Mouse (Mus musculus): Measurements from ENCODE around the gene 1700092M07Rik. TPM values are rescaled to one million over a fixed set of nuclear protein-coding genes. Genes with fewer than 3 reads are reported as not detected.

Gene 1700092M07Rik
- total and polyA plus RNA-seq, 3 experiments = 0.81 to 5.3 (median 4.5) TPM

- ATAC-seq (ENCODE audit: extremely low read depth, insufficient number of reproducible peaks, low FRiP score, poor library complexity, severe bottlenecking) = no peak
- Histone ChIP-seq H3K4me3 (ENCODE audit: low read depth, low read length) (peak overlapping the region; percentile 85), H3K36me3 (replicated peaks) (peaks cover 66% of the 10 kb centered on the region), H3K9me3 (replicated peaks) (no peaks in the 10 kb centered on the region), H3K27me3 (ENCODE audit: insufficient read depth, low read length) (no peaks in the 10 kb centered on the region), H3K4me1 (ENCODE audit: insufficient read depth, low read depth, low read length) (peaks cover 54% of the 10 kb centered on the region)
- no peak for DNase-seq (ENCODE audit: low spot score)
- TF ChIP-seq GATA2 (IDR thresholded peaks at IDR 0.05; ENCODE audit: borderline replicate concordance, low read depth, low read length) (no peak), POLR2AphosphoS5 (IDR thresholded peaks at IDR 0.05; ENCODE audit: insufficient replicate concordance, low read depth, low read length) (no peak), TAL1 (conservative IDR thresholded peaks at IDR 0.05; ENCODE audit: low read depth, low read length) (no peak), GATA1 (IDR thresholded peaks at IDR 0.05; ENCODE audit: borderline replicate concordance, low read length) (no peak), CTCF (IDR thresholded peaks at IDR 0.05; ENCODE audit: low read depth, low read length) (no peak)
These were observed 34.5 kb downstream of the 1700092M07Rik start for GRCm38 (mm10) chr19:8774951-8775421.

GRCm38 (mm10) chr19:8786008-8786781 is 45.7 kb downstream of the 1700092M07Rik start, which contains the start of gene Taf6l:
Gene Taf6l (minus strand): TSS chr19:8786417.
- DNase-seq (ENCODE audit: low spot score) (peak; percentile 92), ATAC-seq (ENCODE audit: extremely low read depth, insufficient number of reproducible peaks, low FRiP score, poor library complexity, severe bottlenecking) (peak; percentile 94)

GRCm38 (mm10) chr19:8788521-8788920 is 48.0 kb downstream of the 1700092M07Rik start:
- DNase-seq (ENCODE audit: low spot score) = no peak
- H3K4me1 ChIP-seq (ENCODE audit: insufficient read depth, low read depth, low read length) = peaks cover 34% of the 10 kb centered on the region
- no peak for ATAC-seq (ENCODE audit: extremely low read depth, insufficient number of reproducible peaks, low FRiP score, poor library complexity, severe bottlenecking)
- no peak overlapping the region for H3K4me3 ChIP-seq (ENCODE audit: low read depth, low read length)
- no peaks in the 10 kb centered on the region for H3K27me3 ChIP-seq (ENCODE audit: insufficient read depth, low read length)
- TF ChIP-seq POLR2AphosphoS5 (IDR thresholded peaks at IDR 0.05; ENCODE audit: insufficient replicate concordance, low read depth, low read length) = no peak
- no peak for TF ChIP-seq CTCF (IDR thresholded peaks at IDR 0.05; ENCODE audit: low read depth, low read length)
- TF ChIP-seq TAL1 (conservative IDR thresholded peaks at IDR 0.05; ENCODE audit: low read depth, low read length) = no peak
- peaks cover 45% of the 10 kb centered on the region for H3K36me3 ChIP-seq (replicated peaks)
- H3K9me3 ChIP-seq (replicated peaks) = peaks cover 5% of the 10 kb centered on the region

More at GRCm38 (mm10) chr19:8786008-8786781, 45.7 kb downstream of the 1700092M07Rik start, which contains the start of gene Taf6l:
- peak within 1 kb of the TSS; percentile 84 for H3K4me3 ChIP-seq (ENCODE audit: low read depth, low read length)
- peaks cover 49% of the 10 kb centered on the region for H3K36me3 ChIP-seq (replicated peaks)
- no peaks in the 10 kb centered on the region for H3K27me3 ChIP-seq (ENCODE audit: insufficient read depth, low read length)
- TF ChIP-seq POLR2AphosphoS5 (IDR thresholded peaks at IDR 0.05; ENCODE audit: insufficient replicate concordance, low read depth, low read length) = no peak
- no peak for TF ChIP-seq CTCF (IDR thresholded peaks at IDR 0.05; ENCODE audit: low read depth, low read length)
- no peak for TF ChIP-seq GATA2 (IDR thresholded peaks at IDR 0.05; ENCODE audit: borderline replicate concordance, low read depth, low read length)
- TF ChIP-seq GATA1 (IDR thresholded peaks at IDR 0.05; ENCODE audit: borderline replicate concordance, low read length) = no peak
- no peak for TF ChIP-seq TAL1 (conservative IDR thresholded peaks at IDR 0.05; ENCODE audit: low read depth, low read length)
- no peaks in the 10 kb centered on the region for H3K9me3 ChIP-seq (replicated peaks)
- peaks cover 42% of the 10 kb centered on the region for H3K4me1 ChIP-seq (ENCODE audit: insufficient read depth, low read depth, low read length)

- DNase-seq (ENCODE audit: low spot score) (no peak), ATAC-seq (ENCODE audit: extremely low read depth, insufficient number of reproducible peaks, low FRiP score, poor library complexity, severe bottlenecking) (no peak)
- peaks cover 28% of the 10 kb centered on the region for H3K4me1 ChIP-seq (ENCODE audit: insufficient read depth, low read depth, low read length)
- no peaks in the 10 kb centered on the region for H3K27me3 ChIP-seq (ENCODE audit: insufficient read depth, low read length)
- TF ChIP-seq TAL1 (conservative IDR thresholded peaks at IDR 0.05; ENCODE audit: low read depth, low read length) = no peak
- TF ChIP-seq CTCF (IDR thresholded peaks at IDR 0.05; ENCODE audit: low read depth, low read length) = no peak
- TF ChIP-seq POLR2AphosphoS5 (IDR thresholded peaks at IDR 0.05; ENCODE audit: insufficient replicate concordance, low read depth, low read length) = no peak
- TF ChIP-seq GATA1 (IDR thresholded peaks at IDR 0.05; ENCODE audit: borderline replicate concordance, low read length) = no peak
- TF ChIP-seq GATA2 (IDR thresholded peaks at IDR 0.05; ENCODE audit: borderline replicate concordance, low read depth, low read length) = no peak
- H3K9me3 ChIP-seq (replicated peaks) = peaks cover 8% of the 10 kb centered on the region
- no peak overlapping the region for H3K4me3 ChIP-seq (ENCODE audit: low read depth, low read length)
- H3K36me3 ChIP-seq (replicated peaks) = peaks cover 45% of the 10 kb centered on the region
These were observed 48.7 kb downstream of the 1700092M07Rik start for GRCm38 (mm10) chr19:8789171-8789570.

GRCm38 (mm10) chr19:8790171-8790570 is 49.7 kb downstream of the 1700092M07Rik start:
- no peak for TF ChIP-seq GATA1 (IDR thresholded peaks at IDR 0.05; ENCODE audit: borderline replicate concordance, low read length)
- TF ChIP-seq CTCF (IDR thresholded peaks at IDR 0.05; ENCODE audit: low read depth, low read length) = no peak
- no peak for TF ChIP-seq GATA2 (IDR thresholded peaks at IDR 0.05; ENCODE audit: borderline replicate concordance, low read depth, low read length)
- no peak for TF ChIP-seq POLR2AphosphoS5 (IDR thresholded peaks at IDR 0.05; ENCODE audit: insufficient replicate concordance, low read depth, low read length)
- H3K4me1 ChIP-seq (ENCODE audit: insufficient read depth, low read depth, low read length) = peaks cover 18% of the 10 kb centered on the region
- H3K27me3 ChIP-seq (ENCODE audit: insufficient read depth, low read length) = no peaks in the 10 kb centered on the region
- H3K9me3 ChIP-seq (replicated peaks) = peaks cover 8% of the 10 kb centered on the region
- no peak for ATAC-seq (ENCODE audit: extremely low read depth, insufficient number of reproducible peaks, low FRiP score, poor library complexity, severe bottlenecking)
- DNase-seq (ENCODE audit: low spot score) = no peak
- no peak overlapping the region for H3K4me3 ChIP-seq (ENCODE audit: low read depth, low read length)
- peaks cover 47% of the 10 kb centered on the region for H3K36me3 ChIP-seq (replicated peaks)

Other genes starting within 250 kb of the 1700092M07Rik start
Only the 20 nearest of the 33 such genes appear.
- not detected in 2 replicates for gene Slc22a6, start 122.7 kb upstream of the 1700092M07Rik start, total RNA-seq (2014; fragmentation: Nextera tagmentation)
- gene Slc22a6, start 122.7 kb upstream of the 1700092M07Rik start, total RNA-seq (2017) = 0.05 and 0.06 TPM in 2 replicates
- not detected in 2 replicates for gene Slc22a6, start 122.7 kb upstream of the 1700092M07Rik start, polyA plus RNA-seq (2012)
- not detected in 2 replicates for gene Chrm1, start 76.9 kb upstream of the 1700092M07Rik start, total RNA-seq (2014; fragmentation: Nextera tagmentation)
- 0.06 and 0.11 TPM in 2 replicates for gene Chrm1, start 76.9 kb upstream of the 1700092M07Rik start, total RNA-seq (2017)
- 0.01 and 0.02 TPM in 2 replicates for gene Chrm1, start 76.9 kb upstream of the 1700092M07Rik start, polyA plus RNA-seq (2012)
- gene Slc3a2, start 17.3 kb upstream of the 1700092M07Rik start, total RNA-seq (2014; fragmentation: Nextera tagmentation) = 288 and 317 TPM in 2 replicates
- gene Slc3a2, start 17.3 kb upstream of the 1700092M07Rik start, total RNA-seq (2017) = 217 and 282 TPM in 2 replicates
- 232 and 240 TPM in 2 replicates for gene Slc3a2, start 17.3 kb upstream of the 1700092M07Rik start, polyA plus RNA-seq (2012)
- gene Wdr74, start 4.9 kb upstream of the 1700092M07Rik start, total RNA-seq (2014; fragmentation: Nextera tagmentation) = 124 and 180 TPM in 2 replicates
- 75.0 and 135 TPM in 2 replicates for gene Wdr74, start 4.9 kb upstream of the 1700092M07Rik start, total RNA-seq (2017)
- 37.8 and 46.5 TPM in 2 replicates for gene Wdr74, start 4.9 kb upstream of the 1700092M07Rik start, polyA plus RNA-seq (2012)
- 61.1 and 84.0 TPM in 2 replicates for gene Stx5a, start 695 bp downstream of the 1700092M07Rik start, total RNA-seq (2014; fragmentation: Nextera tagmentation)
- 62.8 and 73.2 TPM in 2 replicates for gene Stx5a, start 695 bp downstream of the 1700092M07Rik start, total RNA-seq (2017)
- 12.9 and 13.2 TPM in 2 replicates for gene Stx5a, start 695 bp downstream of the 1700092M07Rik start, polyA plus RNA-seq (2012)
- 445 and 456 TPM in 2 replicates for gene Nxf1, start 16.4 kb downstream of the 1700092M07Rik start, total RNA-seq (2014; fragmentation: Nextera tagmentation)
- 175 and 184 TPM in 2 replicates for gene Nxf1, start 16.4 kb downstream of the 1700092M07Rik start, total RNA-seq (2017)
- gene Nxf1, start 16.4 kb downstream of the 1700092M07Rik start, polyA plus RNA-seq (2012) = 35.9 and 39.7 TPM in 2 replicates
- 8.2 and 16.3 TPM in 2 replicates for gene Tmem223, start 30.3 kb downstream of the 1700092M07Rik start, total RNA-seq (2014; fragmentation: Nextera tagmentation)
- gene Tmem223, start 30.3 kb downstream of the 1700092M07Rik start, total RNA-seq (2017) = 3.2 and 4.0 TPM in 2 replicates
- 6.1 and 8.7 TPM in 2 replicates for gene Tmem223, start 30.3 kb downstream of the 1700092M07Rik start, polyA plus RNA-seq (2012)
- gene Tmem179b, start 33.7 kb downstream of the 1700092M07Rik start, total RNA-seq (2014; fragmentation: Nextera tagmentation) = 138 and 153 TPM in 2 replicates
- gene Tmem179b, start 33.7 kb downstream of the 1700092M07Rik start, total RNA-seq (2017) = 96.6 and 102 TPM in 2 replicates
- 90.2 and 102 TPM in 2 replicates for gene Tmem179b, start 33.7 kb downstream of the 1700092M07Rik start, polyA plus RNA-seq (2012)
- 14.4 and 17.5 TPM in 2 replicates for gene Taf6l, start 45.7 kb downstream of the 1700092M07Rik start, total RNA-seq (2014; fragmentation: Nextera tagmentation)
- 17.0 and 21.0 TPM in 2 replicates for gene Taf6l, start 45.7 kb downstream of the 1700092M07Rik start, total RNA-seq (2017)
- gene Taf6l, start 45.7 kb downstream of the 1700092M07Rik start, polyA plus RNA-seq (2012) = 33.4 and 34.4 TPM in 2 replicates
- gene Polr2g, start 57.9 kb downstream of the 1700092M07Rik start, total RNA-seq (2014; fragmentation: Nextera tagmentation) = 112 and 137 TPM in 2 replicates
- 104 and 122 TPM in 2 replicates for gene Polr2g, start 57.9 kb downstream of the 1700092M07Rik start, total RNA-seq (2017)
- gene Polr2g, start 57.9 kb downstream of the 1700092M07Rik start, polyA plus RNA-seq (2012) = 6.8 and 9.8 TPM in 2 replicates
- gene Zbtb3, start 61.8 kb downstream of the 1700092M07Rik start, total RNA-seq (2014; fragmentation: Nextera tagmentation) = 0.73 and 1.7 TPM in 2 replicates
- gene Zbtb3, start 61.8 kb downstream of the 1700092M07Rik start, total RNA-seq (2017) = 2.7 and 3.2 TPM in 2 replicates
- gene Zbtb3, start 61.8 kb downstream of the 1700092M07Rik start, polyA plus RNA-seq (2012) = 1.7 and 1.8 TPM in 2 replicates
- 61.6 and 73.9 TPM in 2 replicates for gene Ttc9c, start 78.6 kb downstream of the 1700092M07Rik start, total RNA-seq (2014; fragmentation: Nextera tagmentation)
- 74.7 and 76.1 TPM in 2 replicates for gene Ttc9c, start 78.6 kb downstream of the 1700092M07Rik start, total RNA-seq (2017)
- 4.7 and 6.9 TPM in 2 replicates for gene Ttc9c, start 78.6 kb downstream of the 1700092M07Rik start, polyA plus RNA-seq (2012)
- gene Hnrnpul2, start 79.3 kb downstream of the 1700092M07Rik start, total RNA-seq (2014; fragmentation: Nextera tagmentation) = 75.0 and 82.1 TPM in 2 replicates
- 33.7 and 45.9 TPM in 2 replicates for gene Hnrnpul2, start 79.3 kb downstream of the 1700092M07Rik start, total RNA-seq (2017)
- gene Hnrnpul2, start 79.3 kb downstream of the 1700092M07Rik start, polyA plus RNA-seq (2012) = 114 and 136 TPM in 2 replicates
- not detected in 2 replicates for gene AC129217.1, start 89.1 kb downstream of the 1700092M07Rik start, total RNA-seq (2014; fragmentation: Nextera tagmentation)
- gene AC129217.1, start 89.1 kb downstream of the 1700092M07Rik start, total RNA-seq (2017) = 3.4 and 3.7 TPM in 2 replicates
- 102 and 115 TPM in 2 replicates for gene AC129217.1, start 89.1 kb downstream of the 1700092M07Rik start, polyA plus RNA-seq (2012)
- 17.0 and 20.5 TPM in 2 replicates for gene Bscl2, start 96.7 kb downstream of the 1700092M07Rik start, total RNA-seq (2014; fragmentation: Nextera tagmentation)
- 5.5 and 6.6 TPM in 2 replicates for gene Bscl2, start 96.7 kb downstream of the 1700092M07Rik start, total RNA-seq (2017)
- 6.5 and 9.0 TPM in 2 replicates for gene Bscl2, start 96.7 kb downstream of the 1700092M07Rik start, polyA plus RNA-seq (2012)
- gene Gng3, start 98.5 kb downstream of the 1700092M07Rik start, total RNA-seq (2014; fragmentation: Nextera tagmentation) = not detected in 2 replicates
- 0.11 TPM in 1 of 2 replicates, not detected in the other for gene Gng3, start 98.5 kb downstream of the 1700092M07Rik start, total RNA-seq (2017)
- not detected in 2 replicates for gene Gng3, start 98.5 kb downstream of the 1700092M07Rik start, polyA plus RNA-seq (2012)
- not detected in 2 replicates for gene Lrrn4cl, start 110.0 kb downstream of the 1700092M07Rik start, total RNA-seq (2014; fragmentation: Nextera tagmentation)
- gene Lrrn4cl, start 110.0 kb downstream of the 1700092M07Rik start, total RNA-seq (2017) = 0.06 and 0.16 TPM in 2 replicates
- gene Lrrn4cl, start 110.0 kb downstream of the 1700092M07Rik start, polyA plus RNA-seq (2012) = not detected in 2 replicates
- gene Ubxn1, start 130.8 kb downstream of the 1700092M07Rik start, total RNA-seq (2014; fragmentation: Nextera tagmentation) = 101 and 102 TPM in 2 replicates
- gene Ubxn1, start 130.8 kb downstream of the 1700092M07Rik start, total RNA-seq (2017) = 184 and 203 TPM in 2 replicates
- gene Ubxn1, start 130.8 kb downstream of the 1700092M07Rik start, polyA plus RNA-seq (2012) = 233 and 309 TPM in 2 replicates
- 22.3 and 24.8 TPM in 2 replicates for gene Uqcc3, start 140.2 kb downstream of the 1700092M07Rik start, total RNA-seq (2014; fragmentation: Nextera tagmentation)
- 107 and 112 TPM in 2 replicates for gene Uqcc3, start 140.2 kb downstream of the 1700092M07Rik start, total RNA-seq (2017)
- 39.6 and 41.1 TPM in 2 replicates for gene Uqcc3, start 140.2 kb downstream of the 1700092M07Rik start, polyA plus RNA-seq (2012)
- gene Lbhd1, start 143.0 kb downstream of the 1700092M07Rik start, total RNA-seq (2014; fragmentation: Nextera tagmentation) = 9.1 and 11.4 TPM in 2 replicates
- gene Lbhd1, start 143.0 kb downstream of the 1700092M07Rik start, total RNA-seq (2017) = 14.8 and 18.1 TPM in 2 replicates
- gene Lbhd1, start 143.0 kb downstream of the 1700092M07Rik start, polyA plus RNA-seq (2012) = 0.64 and 0.67 TPM in 2 replicates

Measured in G1E (cell line).